Mouse (Mus musculus) spleen, postnatal 4 days (tissue): ENCODE results near the gene Lemd2.

ENCODE experiments used
- DNase-seq, 2 experiments: peaks; one replicate each; pipeline ENCODE4 v3.0.0; 2022; ENCODE audit warnings: low spot score in 2 of 2

The Lemd2 gene

GRCm38 (mm10) chr17:27158439-27158838, 45.8 kb downstream of the Lemd2 start:
- no peak for DNase-seq

- no peak for DNase-seq
Measured at GRCm38 (mm10) chr17:27155752-27156151, 48.5 kb downstream of the Lemd2 start.

GRCm38 (mm10) chr17:27154881-27155280, 49.4 kb downstream of the Lemd2 start:
- DNase-seq = no peak

GRCm38 (mm10) chr17:27154256-27154655, 50.0 kb downstream of the Lemd2 start:
- no peak for DNase-seq

GRCm38 (mm10) chr17:27153773-27154193, 50.5 kb downstream of the Lemd2 start:
- no peak for DNase-seq

GRCm38 (mm10) chr17:27152976-27153723, 51.1 kb downstream of the Lemd2 start:
- DNase-seq = peak in 1 of 2 experiments; percentile 53

GRCm38 (mm10) chr17:27151411-27151810, 52.9 kb downstream of the Lemd2 start:
- peak; percentile 61 to 88 for DNase-seq

GRCm38 (mm10) chr17:27150871-27151270, 53.4 kb downstream of the Lemd2 start:
- no peak for DNase-seq

GRCm38 (mm10) chr17:27146323-27146923, 57.8 kb downstream of the Lemd2 start:
- DNase-seq = no peak

GRCm38 (mm10) chr17:27144152-27144551, 60.1 kb downstream of the Lemd2 start:
- DNase-seq = no peak

GRCm38 (mm10) chr17:27141971-27142450, 62.3 kb downstream of the Lemd2 start:
- DNase-seq = no peak

- no peak for DNase-seq
Measured at GRCm38 (mm10) chr17:27140262-27140661, 64.0 kb downstream of the Lemd2 start.
